Mouse (Mus musculus) heart, adult 11 months (tissue): Measurements from ENCODE around the gene Cabp2.
"Not testable (repeated sequence)": the region's sequence is repeated elsewhere in the genome, so short reads cannot be mapped to it uniquely, and the experiment has no call there.

Experiments
- DNase-seq: peaks from one replicate; pipeline ENCODE4 v3.0.0; 2022

Cabp2 gene

GRCm38 (mm10) chr19:4103792-4104191, 22.4 kb downstream of the Cabp2 start:
- DNase-seq = peak; percentile 81

DNA sequence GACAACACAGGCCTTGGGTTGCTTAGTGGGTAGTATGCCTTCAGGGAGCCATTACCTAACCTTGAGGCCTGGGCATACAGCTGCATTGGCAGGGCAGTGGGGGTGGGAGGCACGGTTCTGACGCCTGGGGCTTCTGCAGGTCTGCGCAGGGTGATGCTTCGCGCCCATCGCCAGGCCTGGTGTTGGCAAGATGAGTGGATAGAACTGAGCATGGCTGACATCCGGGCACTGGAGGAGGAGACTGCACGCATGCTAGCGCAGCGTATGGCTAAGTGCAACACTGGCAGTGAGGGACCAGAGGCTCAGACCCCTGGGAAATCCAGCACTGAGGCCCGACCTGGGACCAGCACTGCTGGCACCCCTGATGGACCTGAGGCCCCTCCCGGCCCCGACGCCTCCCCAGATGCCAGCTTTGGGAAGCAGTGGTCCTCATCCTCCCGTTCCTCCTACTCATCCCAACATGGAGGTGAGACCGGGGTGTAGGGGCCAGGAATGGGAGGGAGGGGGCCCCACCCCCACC, 23.4 kb downstream of the Cabp2 start:
- DNase-seq = peak; percentile 90

DNA sequence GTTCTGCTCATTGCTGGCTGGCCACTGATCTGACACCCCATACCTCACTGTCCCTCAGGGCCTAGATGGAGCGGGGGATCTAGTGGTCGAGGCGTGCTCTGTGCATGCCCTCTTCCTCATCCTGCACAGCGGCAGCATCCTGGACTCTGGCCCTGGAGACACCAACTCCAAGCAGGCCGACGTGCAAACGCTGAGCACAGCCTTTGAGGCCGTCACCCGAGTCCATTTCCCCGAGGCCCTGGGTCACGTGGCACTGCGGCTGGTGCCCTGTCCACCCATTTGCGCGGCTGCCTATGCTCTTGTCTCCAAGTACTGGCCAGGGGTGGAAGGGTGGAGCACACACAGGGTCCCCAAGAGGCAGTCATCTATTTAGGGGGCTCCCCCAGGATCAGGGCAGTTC, 25.3 kb downstream of the Cabp2 start:
- DNase-seq = no peak

DNA sequence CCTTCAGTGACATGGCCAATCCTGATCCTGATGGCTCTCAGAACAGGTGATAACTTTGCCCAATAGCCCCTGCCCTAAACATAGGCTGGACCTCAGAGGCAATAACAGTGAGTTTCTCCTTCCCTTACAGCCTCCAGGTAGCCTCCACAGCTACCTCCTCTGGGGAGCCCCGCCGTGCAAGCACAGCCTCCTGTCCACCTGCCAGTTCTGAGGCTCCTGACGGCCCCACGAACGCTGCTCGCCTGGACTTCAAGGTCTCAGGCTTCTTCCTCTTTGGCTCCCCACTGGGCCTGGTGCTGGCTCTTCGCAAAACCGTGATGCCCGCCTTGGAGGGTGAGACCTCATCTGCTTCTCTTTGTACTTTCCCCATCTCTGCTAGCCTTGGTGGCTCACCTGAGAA, 27.2 kb downstream of the Cabp2 start:
- peak; percentile 85 for DNase-seq

GRCm38 (mm10) chr19:4112063-4112960, 30.9 kb downstream of the Cabp2 start:
- DNase-seq = peak; percentile 93

- DNase-seq = peak; percentile 98
These were observed 31.9 kb downstream of the Cabp2 start for GRCm38 (mm10) chr19:4113186-4113805.

- DNase-seq = peak; percentile 97
These were observed 32.4 kb downstream of the Cabp2 start for GRCm38 (mm10) chr19:4113806-4114230.

- DNase-seq = peak; percentile 92
These were observed 33.2 kb downstream of the Cabp2 start for GRCm38 (mm10) chr19:4114551-4114950.

GRCm38 (mm10) chr19:4115144-4115543, 33.8 kb downstream of the Cabp2 start:
- peak; percentile 81 for DNase-seq

GRCm38 (mm10) chr19:4115816-4116215, 34.4 kb downstream of the Cabp2 start:
- peak; percentile 92 for DNase-seq

GRCm38 (mm10) chr19:4117006-4117405, 35.6 kb downstream of the Cabp2 start:
- no peak for DNase-seq

- no peak for DNase-seq
These were observed 37.0 kb downstream of the Cabp2 start for GRCm38 (mm10) chr19:4118350-4118749.

- DNase-seq = no peak
These were observed 38.5 kb downstream of the Cabp2 start for GRCm38 (mm10) chr19:4119716-4120487.

DNA sequence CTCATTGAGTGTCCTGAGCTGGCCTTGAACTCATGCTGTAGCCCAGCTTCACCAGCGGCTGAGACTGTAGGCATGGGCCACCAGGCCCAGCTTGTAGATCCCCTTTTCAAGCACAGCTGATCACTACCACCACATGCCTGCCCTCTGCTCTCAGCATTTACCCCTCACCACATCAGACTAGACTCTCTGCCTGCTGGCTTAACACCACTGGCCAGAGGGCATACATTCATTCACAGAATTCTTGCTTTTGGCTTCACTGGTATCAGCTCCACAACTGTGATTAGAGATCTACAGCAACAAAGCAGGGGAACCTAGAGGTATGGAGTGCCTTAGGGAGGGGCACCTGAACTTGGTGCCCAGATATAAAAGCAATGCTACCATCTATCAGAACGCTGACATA, 39.1 kb downstream of the Cabp2 start:
- no peak for DNase-seq

GRCm38 (mm10) chr19:4121097-4121805, 39.9 kb downstream of the Cabp2 start:
- peak; percentile 100 for DNase-seq

DNA sequence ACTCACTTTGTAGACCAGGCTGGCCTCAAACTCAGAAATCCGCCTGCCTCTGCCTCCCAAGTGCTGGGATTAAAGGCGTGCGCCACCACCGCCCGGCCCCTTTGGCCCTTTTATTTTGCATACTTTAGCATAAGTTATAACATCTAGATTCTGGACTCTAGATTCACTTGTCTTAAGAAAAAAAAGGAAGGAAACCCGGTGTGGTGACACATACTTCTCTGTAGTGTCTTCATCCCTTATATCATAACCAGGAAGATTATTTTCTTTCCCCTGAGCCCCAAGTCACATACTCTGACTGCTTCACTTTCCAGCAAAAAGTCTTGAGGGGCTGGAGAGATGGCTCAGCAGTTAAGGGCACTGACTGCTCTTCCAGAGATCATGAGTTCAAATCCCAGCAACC, 40.5 kb downstream of the Cabp2 start:
- DNase-seq = not testable (repeated sequence)

DNA sequence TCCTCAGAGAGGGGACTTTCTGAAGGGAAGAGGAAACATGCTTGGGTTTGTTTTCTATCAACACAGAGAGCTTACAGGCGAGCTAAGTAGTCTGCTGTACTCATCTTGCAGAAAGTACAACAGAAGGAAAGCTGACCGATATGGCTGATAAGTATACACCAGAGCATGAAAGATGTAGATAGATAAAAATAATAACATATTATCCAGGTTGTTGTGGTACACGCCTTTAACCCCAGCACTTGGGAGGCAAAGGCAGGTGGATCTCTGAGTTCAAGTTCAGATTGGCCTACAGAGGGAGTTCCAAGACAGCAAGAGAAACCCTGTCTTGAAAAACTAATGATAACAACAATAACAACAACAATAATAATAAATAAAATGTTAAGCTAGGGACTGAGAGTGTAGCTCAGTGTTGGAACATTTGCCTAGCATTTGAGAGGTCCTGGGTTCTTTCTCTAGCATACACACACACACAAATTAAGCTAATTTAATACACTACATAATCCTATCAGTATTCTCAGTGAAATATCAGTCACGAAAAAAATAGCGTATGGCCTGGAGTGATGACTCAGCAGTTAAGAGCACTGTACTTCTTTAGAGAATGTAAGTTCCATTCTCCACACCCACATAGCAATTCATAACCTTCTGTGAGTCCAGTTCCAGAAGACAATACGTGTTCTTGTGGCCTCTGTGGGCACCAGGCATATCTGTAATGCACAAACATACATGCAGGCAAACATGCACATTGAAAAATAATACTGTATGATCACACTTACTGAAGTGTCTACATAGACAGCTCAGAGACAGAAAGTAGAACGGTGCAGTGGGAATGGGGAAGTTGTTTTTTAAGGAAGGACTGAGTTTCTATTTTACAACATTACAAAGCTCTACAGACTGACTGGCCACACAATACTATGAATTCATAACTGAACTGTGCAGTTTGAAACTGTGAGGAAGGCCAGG, 41.3 kb downstream of the Cabp2 start:
- DNase-seq = no peak

DNA sequence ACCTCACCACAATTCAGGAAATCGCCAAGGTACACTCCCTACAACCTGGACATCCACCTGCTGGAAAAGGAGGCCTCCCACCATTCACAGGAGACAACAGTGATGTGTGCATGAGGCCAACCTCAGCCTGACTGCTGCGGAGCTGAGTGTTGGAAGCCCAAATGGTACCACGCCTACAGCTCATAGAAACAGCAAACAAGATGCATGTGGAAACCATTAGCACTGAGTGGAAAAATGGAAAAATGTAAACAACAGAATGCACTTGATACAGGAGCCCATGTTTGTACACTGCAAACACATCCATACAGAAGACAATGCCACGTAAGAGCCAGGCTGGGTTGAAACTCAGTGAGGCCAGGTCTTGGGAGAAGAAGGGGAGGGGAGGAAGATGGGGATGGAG, 43.1 kb downstream of the Cabp2 start:
- DNase-seq = no peak

DNA sequence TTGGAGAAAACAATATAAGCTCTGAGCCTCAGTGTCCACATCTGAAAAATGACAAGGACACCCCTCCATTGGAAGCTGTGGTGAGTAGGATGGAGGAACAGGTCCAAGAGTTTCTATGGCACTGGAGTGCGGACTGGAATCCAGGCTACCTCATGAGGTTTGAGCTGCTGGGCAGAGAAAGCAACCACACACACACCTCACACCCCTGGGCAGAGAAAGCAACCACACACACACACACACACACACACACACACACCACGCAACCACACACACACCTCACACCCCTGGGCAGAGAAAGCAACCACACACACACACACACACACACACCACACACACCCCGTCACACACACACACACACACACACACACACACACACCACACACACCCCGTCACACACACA, 43.9 kb downstream of the Cabp2 start:
- DNase-seq = not testable (repeated sequence)

- DNase-seq = peak; percentile 100
These were observed 44.6 kb downstream of the Cabp2 start, which contains the start of gene Aip for GRCm38 (mm10) chr19:4125741-4126696. Gene Aip (minus strand): TSS chr19:4125858.
